Mouse (Mus musculus) inflammation-experienced regulatory T-cells, adult 6 months (primary cell): ENCODE measurements around the gene Kif3c. TPM values are rescaled to one million over a fixed set of nuclear protein-coding genes. Genes with fewer than 3 reads are reported as not detected.
"Not testable (repeated sequence)": the region's sequence is repeated elsewhere in the genome, so short reads cannot be mapped to it uniquely, and the experiment has no call there.

Experiments used
- ATAC-seq: one replicate; pipeline ENCODE4 v1.8.0; 2017
- polyA plus RNA-seq, 3 experiments: library from polyadenylated mRNA; unstranded; fragments of 100-300 nt; shearing (Covaris generic); gene quantifications; one replicate each; pipeline ENCODE4 v1.2.1; 2017

The Kif3c gene
- polyA plus RNA-seq, 3 experiments from 2014 or later: 2.4 to 4.9 (median 3.4) TPM

DNA sequence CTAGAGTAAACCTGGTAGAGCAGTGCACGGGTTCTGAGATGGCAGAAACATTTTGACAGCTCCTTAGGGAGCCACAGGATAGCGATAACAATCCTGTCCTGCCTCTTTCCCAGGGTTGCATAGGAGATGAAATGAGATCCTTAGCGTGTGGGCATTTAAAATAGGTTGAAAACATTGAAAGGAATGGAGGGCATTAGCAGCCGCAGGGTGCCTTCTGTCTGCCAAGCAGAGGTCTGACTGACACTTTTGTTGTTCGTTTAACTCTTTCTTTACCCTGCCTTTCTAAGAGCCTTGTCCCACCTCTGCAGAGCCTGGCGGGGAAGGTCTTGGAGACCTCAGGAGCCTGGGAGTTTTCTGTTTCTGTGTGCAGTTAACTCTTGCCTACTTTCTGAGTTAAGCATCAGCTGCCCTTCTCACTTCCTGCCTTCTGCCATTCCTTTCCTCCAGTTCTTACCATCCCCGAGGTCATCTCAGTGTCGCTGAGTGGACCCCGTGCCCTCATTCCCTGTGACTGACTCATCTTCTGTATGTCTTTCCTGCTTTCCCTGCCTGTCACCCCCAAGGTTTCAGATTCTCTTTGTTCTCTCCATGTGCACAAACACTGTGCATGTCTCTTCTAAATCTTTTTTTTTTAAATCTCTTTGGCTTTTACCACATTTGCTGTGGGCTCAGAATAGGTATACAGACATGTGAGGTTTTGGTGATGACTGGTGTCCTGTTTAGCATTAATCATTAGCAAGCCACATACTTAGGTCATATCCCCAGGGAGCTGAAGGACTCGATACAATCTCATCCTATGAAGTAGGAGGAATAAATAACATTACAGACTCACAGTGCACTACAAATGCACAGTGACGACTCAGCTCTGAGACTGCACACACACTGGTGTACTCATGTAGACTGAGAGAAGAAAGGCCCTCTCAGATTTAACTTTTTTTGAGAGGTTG, 6.3 kb downstream of the Kif3c start:
- peak; percentile 28 for ATAC-seq

DNA sequence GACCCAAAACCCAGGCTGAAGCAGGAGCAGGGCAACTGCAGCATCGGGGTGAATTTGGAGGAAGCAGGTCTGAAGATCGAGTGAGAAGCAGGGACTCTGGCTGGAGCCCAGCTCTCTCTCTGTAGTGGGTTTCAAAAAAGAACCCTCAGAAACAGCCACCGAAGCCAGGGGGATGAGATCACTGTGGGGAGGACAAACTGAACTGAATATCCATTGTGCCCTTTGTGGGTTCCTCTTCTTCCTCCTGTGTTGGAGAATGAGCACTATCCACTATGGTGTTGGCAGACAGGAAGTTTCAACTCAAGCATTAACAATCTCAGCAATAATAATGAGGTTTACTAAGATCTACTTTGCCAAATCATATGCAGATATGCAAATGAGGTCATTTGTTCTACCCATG, 7.1 kb downstream of the Kif3c start:
- peak; percentile 64 for ATAC-seq

DNA sequence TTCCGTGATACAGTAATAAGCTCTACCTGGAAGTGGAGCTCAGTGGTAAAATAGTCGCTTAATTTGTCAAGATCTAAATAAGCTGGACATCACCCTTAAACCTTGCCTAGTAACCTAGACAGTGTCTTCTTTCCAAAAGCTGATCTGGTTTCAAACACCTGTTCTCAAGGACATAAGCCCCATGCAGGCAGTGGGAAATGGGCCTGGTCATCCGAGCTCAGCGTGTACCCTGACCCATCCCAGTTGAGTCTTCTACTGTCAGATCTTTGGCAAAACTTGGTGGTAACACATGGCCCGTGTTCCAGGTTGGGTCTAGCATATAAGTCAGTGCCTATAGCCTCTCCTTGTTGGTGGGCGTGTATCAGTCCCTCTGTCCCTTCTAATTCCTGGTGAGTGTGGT, 8.6 kb downstream of the Kif3c start:
- ATAC-seq: no peak

DNA sequence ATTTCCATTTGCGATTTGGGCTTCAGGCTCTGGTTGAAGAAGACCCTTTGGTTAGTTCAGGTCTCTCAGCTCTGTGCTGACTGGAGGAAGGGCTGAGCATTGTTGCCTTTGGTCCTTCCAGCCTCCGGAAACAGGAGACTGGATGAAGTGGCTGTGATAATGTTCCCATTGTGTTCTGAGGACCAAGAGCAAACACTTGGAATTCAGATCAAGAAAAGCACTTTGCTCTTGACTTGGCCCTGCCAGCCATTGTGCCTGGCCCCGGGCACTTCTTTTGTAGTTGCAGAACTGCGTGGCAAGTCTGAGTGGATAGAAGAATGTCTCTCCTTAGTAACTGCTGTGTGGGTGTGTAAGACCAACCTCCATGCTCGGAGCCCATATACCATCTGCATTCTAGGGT, 9.6 kb downstream of the Kif3c start:
- no peak for ATAC-seq

DNA sequence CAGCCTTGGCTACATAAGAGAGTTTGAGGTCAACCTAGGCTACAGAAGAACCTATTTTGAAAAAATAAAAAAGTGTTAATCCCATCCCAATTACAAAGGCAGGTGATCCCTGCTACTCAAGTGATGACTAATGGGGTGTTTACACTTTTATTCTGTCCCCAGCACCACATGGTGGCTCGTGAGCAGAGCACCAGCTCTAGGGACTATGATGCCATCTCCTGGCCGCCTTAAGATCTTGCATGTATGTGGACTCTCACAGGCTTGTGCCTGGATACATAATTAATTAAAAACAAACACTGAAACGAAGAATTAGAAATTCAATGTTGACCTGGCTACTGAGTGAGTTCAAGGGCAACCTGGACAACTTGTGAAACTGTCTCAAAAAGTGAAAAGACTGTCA, 12.3 kb downstream of the Kif3c start:
- ATAC-seq: no peak

DNA sequence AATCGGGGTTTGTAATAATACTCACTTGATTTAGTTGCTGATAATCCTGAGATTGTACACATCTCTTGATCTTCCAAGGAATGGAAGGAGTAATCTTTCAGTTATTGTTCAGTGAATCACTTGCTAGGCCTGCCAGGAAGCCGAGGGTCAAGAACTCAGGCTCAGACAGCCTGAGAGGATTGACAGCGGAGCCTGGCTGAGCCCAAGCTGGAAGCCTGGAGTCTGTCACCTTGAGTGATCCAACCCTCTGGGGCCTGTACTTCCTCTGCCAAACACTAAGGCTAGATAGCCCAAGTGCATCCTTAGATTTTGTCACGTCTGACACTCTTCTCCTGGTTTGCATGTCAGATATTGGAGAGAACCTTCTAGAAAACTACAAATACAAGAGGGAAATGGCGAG, 12.8 kb downstream of the Kif3c start:
- no peak for ATAC-seq

DNA sequence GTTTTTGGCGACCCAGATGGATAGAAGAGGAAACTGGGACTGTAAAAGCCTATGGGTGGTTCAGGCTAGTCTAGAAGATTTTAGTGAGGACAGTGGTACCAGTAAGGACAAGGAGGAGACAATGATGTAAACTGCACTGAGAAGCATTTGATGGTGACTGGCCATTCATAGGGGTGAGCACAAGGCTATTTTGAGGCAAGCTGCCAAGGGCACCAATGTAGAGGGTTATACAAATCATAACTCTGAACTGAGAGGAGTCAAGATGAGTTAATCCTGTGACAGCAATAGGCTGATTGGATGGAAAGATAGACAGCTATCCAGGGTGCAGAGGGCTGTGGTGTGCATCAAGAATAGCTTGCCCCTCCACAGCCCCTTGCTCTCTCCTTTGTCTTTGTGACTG, 19.9 kb downstream of the Kif3c start:
- ATAC-seq: no peak

DNA sequence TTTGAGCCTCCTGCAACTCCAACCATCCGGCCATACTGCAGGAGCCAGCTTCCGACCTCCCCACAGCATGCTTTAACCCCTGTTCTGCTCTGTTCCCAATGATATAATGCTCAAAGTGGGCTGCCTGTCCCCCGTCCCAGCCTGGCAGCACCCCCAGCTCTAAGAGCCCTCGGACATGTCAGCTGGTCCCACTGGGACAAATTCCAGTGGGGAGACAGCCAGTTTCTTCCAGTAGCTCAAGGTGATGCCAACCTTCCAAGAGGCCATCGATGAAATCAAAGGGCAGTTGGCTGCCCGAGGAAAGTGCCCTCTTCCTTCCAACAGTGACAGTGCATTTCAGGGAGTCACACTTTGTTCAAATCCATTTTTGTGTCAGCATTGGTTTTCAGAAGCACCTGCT, 20.3 kb downstream of the Kif3c start:
- no peak for ATAC-seq

DNA sequence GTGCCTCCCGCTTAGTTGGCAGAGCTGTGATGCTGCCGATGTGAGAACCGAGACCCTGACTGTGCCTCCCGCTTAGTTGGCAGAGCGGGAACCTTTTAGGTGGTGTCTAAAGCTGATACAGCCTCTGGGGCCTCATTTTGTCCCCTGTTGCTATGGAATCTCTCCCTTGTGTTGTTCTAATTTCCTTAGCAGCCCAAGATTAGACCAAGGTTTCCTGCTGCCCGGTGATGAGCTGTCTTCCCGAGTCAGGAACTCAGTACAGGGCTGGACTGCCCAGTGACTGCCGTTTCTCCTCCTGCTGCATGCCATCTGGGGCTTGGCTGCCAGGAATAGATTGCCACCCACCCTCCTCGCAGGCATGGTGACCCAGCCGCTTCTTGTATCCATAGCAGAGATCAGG, 21.0 kb downstream of the Kif3c start:
- no peak for ATAC-seq

DNA sequence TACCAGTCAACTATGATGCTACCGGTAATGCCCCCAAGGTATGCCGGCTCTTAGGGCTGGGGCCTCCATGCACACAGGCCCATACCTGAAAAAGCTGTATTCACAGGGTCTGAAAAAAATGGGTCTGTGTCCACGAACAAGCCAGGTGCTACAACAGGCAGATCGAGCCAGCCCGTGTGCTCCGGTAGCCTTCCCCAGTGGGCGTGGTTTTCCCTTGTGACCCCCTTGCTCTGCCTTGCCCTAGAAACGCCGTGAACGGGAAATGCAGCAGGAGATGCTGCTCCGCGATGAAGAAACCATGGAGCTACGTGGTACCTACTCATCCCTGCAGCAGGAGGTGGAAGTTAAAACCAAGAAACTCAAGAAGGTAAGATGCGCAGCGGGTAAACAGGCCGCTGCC, 23.0 kb downstream of the Kif3c start:
- no peak for ATAC-seq

DNA sequence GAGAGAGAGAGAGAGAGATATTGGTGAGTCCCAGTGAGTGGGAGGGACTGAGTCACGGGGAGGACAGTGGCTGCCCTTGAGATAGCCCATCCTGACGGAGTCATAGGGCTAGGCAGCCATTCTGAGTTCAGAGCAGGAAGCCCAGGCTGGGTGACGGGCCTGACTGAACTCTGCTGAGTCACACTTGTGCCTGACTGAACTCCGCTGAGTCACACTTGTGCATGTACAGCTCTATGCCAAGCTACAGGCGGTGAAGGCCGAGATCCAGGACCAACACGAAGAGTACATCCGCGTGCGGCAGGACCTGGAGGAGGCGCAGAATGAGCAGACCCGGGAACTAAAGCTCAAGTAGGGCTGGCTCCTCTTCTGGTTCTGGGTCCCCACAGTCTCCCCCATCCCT, 24.5 kb downstream of the Kif3c start:
- no peak for ATAC-seq

DNA sequence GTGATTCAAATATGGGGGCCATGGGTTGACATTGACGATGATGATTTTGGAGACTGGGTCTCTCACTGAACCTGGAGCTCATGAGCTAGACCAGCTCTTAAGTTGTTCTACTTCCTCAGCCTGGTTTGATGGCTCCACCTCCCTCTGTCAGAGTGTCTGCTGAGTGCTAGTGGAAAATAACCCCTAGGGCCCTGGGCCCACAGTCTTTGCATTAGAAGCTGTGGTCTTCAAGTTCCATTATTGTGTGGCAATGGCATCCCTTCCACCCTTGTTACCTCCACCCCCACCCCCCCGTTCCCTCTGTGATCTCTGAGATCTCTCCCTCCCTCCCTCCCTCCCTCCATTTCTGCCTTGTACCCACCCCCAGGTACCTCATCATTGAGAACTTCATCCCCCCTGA, 25.1 kb downstream of the Kif3c start:
- ATAC-seq: no peak

DNA sequence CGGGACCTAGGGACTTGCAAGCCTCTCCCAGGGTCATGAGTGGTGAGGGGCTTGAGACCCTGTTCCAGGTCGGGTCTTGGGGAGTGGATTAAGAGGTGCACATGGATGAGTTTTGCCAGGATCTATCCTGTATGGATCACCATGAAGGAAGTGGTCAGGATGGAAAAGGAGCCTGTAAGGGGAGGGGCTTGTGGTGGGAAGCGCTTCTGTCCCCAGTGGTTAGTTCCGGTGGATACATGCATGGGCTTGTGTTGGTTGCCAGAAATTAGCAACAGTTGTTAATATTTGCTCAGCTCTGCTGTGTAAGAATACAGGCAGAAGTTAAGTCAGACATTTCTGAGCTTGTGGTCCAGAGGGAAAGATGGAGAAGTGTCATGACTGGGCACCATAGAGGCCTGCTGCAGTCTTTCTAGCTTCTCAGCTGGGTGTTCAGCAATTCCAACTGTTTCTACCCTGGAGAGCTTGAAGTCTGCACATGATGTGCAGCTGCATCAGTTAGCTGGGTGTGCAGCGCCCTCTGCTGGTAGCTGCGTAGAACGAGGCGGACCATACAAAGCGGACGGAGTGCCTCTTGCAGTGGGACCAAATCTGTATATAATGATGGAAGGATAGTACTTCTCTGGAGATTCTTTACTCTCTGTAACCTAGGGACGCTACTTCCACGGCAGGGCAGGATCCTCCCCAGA, 25.8 kb downstream of the Kif3c start:
- ATAC-seq: peak; percentile 82

DNA sequence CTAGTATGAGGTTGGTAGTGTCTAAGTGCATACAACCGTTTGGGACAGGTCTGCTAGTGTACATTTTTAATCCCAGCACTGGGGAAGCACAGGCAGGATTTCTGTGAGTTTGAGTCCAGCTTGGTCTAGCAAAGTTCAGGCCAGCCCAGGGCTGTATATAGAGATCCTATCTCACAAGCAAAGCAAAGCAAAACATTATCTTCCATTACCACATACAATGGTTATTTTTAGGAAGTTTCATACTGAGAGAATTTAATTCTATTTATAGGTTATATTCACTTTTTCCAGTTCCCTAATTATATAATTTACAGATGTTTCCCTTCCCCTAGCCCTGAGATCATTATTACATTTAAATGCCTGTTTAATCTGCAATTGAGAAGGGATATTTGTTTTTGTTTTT, 26.3 kb downstream of the Kif3c start:
- peak; percentile 12 for ATAC-seq

DNA sequence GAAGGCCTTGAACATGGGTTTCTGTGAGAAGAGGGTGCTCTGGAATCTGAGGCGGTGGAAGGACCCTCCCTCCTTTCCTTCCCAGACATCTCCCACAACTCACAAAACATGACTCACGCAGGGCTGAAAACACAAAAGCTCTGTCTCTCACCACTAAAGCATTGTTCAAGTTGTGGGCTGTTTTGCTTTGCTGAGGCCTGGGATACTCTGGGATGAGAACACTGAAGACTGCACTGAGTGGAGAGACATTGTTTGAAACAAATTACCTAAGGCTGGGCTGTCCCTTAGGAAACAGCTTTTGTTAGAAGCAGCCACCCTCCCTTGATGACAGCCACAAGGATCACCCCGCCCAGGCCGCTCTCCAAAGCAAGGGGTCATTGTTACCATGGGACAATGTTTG, 28.2 kb downstream of the Kif3c start:
- no peak for ATAC-seq

DNA sequence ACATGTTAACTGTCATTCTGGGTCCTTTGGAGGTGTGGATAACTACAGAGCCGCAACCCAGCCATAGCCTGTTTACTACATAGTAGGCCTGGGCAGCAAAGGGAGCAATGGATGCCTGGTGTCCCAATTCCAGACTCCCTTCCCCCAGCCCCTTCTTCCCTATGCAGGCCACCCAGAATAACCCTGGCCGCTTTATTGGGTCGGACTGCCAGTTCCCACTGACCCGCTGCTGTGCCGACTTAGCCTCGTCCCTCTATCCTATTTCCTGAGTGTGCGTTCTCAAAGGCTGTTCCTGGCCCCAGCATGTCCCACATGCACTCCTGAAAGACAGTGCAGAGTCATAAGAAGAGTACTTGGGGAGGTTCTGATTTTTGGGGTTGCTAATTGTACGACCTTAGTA, 32.0 kb downstream of the Kif3c start:
- ATAC-seq: no peak

DNA sequence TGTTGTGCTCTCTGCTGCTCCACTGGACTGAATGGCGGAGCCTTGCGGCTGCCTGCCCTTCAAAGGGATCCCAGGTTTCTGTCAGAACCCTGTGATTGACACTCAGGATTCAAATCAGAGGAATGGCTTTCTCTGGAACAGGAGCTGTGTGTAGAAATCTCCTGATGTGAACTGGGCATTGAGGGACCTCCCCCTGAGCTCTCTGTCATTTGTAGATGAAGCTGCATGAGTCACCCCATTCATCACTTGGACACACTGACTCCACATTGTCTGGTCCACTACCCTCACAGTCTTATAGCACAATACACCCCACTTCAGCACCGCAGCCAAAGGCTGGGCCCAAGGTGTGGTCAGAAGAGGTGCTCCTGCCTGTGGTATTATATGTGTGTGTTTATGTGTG, 40.7 kb downstream of the Kif3c start:
- ATAC-seq: not testable (repeated sequence)

DNA sequence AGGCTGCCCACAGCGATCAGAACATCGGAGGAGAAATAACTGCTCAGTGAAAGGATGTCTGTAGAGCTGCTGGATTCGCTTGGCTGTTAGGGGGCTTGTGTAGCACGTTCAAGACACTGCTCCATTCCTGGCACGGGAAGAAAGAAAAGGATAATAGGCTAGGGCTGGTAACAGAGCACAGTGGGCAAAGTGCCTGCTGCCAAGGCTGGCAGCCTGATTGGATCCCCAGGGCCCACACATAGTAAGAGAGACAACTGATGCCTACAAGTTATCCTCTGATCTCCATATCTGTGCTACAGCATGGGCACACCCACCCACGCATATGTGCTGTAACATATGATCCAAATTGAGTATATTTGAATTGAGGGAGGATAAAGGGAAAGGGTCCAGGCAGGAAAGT, 41.7 kb downstream of the Kif3c start:
- ATAC-seq: no peak

DNA sequence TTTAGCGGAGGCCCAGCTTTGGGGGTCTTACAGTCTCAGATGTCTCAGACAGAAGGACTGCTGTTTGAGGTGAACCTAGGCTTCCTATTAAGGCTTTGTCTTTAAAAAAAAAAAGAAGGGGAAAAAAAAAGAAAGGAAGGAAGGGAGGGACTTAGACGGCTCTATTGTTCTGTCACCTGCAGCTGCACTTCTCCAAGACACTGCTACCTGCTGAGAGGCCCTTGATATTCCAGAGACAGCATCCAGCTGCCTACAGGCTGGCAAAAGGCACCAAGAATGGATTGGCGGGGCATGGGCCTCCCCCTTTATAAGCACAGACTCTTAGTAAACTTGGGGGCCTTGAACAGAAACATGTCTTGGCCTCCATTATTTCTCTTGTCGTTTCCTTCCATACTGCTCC, 50.0 kb downstream of the Kif3c start:
- ATAC-seq: no peak

DNA sequence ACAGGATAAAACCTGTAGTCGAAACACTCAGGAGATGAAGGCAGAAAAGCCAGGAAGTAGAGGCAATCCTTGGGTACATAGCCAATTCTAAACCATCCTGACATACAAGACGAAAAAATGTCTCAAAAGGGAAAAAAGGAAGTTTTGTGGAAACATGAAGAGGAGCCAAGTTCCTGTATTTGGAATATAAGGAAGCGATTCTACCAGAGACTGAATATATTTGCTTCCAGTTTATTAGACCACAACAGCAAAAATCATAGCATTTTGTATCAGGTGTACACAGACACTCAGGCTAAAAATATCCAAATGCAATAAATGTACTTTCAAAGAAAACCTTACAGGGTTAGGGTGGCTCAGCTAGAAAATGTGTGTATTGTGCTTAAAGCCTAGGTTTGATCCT, 53.8 kb downstream of the Kif3c start:
- ATAC-seq: no peak

DNA sequence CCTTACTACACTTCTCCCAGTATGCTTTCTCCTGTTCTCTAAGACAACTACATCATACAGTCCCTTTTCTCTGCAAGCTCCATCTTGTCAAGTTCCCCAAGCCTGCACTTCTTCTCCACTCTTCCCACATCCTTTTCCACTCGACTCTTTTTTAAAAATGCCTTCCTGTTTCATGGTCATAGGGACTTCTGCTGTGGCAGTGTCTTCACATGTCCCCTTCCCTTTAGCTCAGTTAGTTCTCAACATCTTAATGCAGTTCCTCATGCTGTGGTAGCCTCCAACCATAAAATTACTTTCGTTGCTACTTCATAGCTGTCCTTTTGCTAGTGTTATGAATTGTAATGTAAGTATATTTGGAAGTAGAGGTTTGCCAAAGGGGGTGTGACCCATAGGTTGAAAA, 55.6 kb downstream of the Kif3c start:
- no peak for ATAC-seq

DNA sequence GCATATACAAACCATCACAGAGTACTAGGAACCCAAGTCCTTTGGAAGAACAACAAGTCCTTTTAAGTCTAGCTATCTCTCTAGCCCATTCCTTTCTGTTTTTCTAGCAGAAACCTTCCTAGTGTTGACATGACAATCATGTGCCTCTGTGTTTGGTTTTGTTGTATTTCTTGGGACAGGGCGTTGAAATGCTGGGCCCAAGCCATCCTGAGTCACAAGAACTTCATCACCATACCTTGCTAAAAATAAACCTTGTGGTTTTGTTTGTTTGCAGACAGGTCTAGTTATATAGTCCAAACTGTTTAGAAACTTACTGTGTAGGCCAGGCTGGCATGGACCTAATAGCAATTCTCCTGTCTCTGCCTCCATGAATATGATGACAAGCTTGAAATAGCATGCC, 57.9 kb downstream of the Kif3c start:
- no peak for ATAC-seq

DNA sequence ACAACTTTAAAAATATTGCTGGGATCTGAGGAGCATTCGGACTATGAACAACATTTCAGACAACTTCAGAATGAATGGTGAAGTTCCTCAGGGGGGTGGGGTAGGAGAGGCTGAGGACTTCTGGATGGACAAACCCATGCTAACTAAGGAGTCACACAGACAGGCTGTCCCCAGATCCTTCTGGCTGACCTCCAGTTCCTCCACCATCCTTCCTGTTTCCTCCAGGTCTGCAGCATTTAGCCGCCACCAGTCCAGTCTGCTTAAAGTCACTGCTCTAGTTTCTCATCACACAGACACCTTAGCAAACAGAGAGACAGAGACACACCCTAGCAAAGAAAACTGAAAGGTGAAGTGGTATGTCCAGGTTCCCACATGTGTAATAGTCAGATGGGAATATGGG, 59.2 kb downstream of the Kif3c start:
- ATAC-seq: no peak
